Comparison of ENCODE assay signal across 8 mouse cellular contexts in the genomic region with DNA sequence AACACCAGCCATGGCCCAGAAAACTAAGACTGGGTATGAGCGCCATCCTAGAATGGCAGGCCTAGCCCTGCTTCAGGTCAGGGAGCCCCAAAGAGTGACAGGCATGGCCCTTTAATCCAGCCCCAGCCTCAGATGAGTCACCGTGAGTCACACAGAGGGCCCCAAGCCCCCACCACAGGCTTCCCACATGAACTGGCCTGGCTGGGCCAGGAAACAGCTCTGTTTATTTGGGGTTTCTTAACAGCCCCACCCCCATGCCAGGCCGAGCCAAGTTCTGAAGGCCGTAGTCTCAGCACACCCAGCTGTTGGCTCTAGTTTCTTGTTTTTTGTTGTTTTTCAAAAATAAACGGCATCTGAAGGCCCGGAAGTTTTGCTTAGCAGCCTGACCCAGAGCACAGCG. TPM values are rescaled to one million over a fixed set of nuclear protein-coding genes. Genes with fewer than 3 reads are reported as not detected.
DNase-seq lines count a peak whose midpoint lies in the region; ATAC-seq and TF ChIP-seq lines count a peak whose summit lies in the region.

No protein-coding gene starts in this region.

- DNase-seq in spleen, adult 18-20 months = peak; percentile 16 to 24
- no peak for DNase-seq in spleen, adult 12 weeks (ENCODE audit: low spot score)
- DNase-seq in layer of hippocampus, adult 9-10 months (ENCODE audit: low spot score) = peak; percentile 33
- DNase-seq in lung, postnatal 4 days = peak; percentile 87 to 94
- DNase-seq in testis, postnatal 14 days (ENCODE audit: low spot score) = peak; percentile 78
- DNase-seq in cerebellum, adult 11 months = no peak

- H3K4me1 ChIP-seq in embryonic fibroblast, embryonic 13.5 days (ENCODE audit: control insufficient read depth, insufficient read depth, low read length) = peaks cover 31% of the 10 kb centered on the region

- TF ChIP-seq POLR2A in embryonic fibroblast, embryonic 13.5 days (IDR thresholded peaks at IDR 0.05; ENCODE audit: low read depth, low read length) = no peak

- peak; percentile 88 to 90 for ATAC-seq in hematopoietic stem cell, adult 5-6 weeks (replicated peaks in 1 of 2; ENCODE audit: insufficient read depth in 1 of 2, low FRiP score in 2 of 2, low TSS enrichment in 1 of 2, low read depth in 1 of 2, poor library complexity in 2 of 2, severe bottlenecking in 2 of 2)

- H3K27ac ChIP-seq in embryonic fibroblast, embryonic 13.5 days (ENCODE audit: insufficient read depth, low read length) = peak overlapping the region; percentile 20

- no peak for TF ChIP-seq CTCF in embryonic fibroblast, embryonic 13.5 days (IDR thresholded peaks at IDR 0.05; ENCODE audit: borderline replicate concordance, insufficient read depth, low read length)

- no peak overlapping the region for H3K4me3 ChIP-seq in embryonic fibroblast, embryonic 13.5 days (ENCODE audit: insufficient read depth, low read length)

RNA-seq across cellular contexts. Expression of a gene that starts 6.5 kb away (rescaled TPM):
- polyA plus RNA-seq in embryonic fibroblast, embryonic 13.5 days (2011; ENCODE audit: insufficient read length, low read depth, missing spikeins) = 9.8 and 19.2 TPM in 2 replicates
- total RNA-seq in hematopoietic stem cell, adult 5-6 weeks (2017) = not detected in 2 replicates

Comparison
In these comparisons a context has a peak if more than half of its experiments do, and no peak if none do; other contexts are left out.
1. DNase-seq: peak in spleen, adult 18-20 months (2 of 2), layer of hippocampus, adult 9-10 months (single experiment), lung, postnatal 4 days (2 of 2) and testis, postnatal 14 days (single experiment); none in spleen, adult 12 weeks (single experiment) and cerebellum, adult 11 months (single experiment).